Mouse (Mus musculus): ENCODE results near the gene Tmem190.
"Not testable (repeated sequence)": the region's sequence is repeated elsewhere in the genome, so short reads cannot be mapped to it uniquely, and the experiment has no call there.

Gene Tmem190

GRCm38 (mm10) chr7:4813105-4813791 is 30.5 kb downstream of the Tmem190 start:
- no peak for DNase-seq (ENCODE audit: low read depth)

- DNase-seq (ENCODE audit: low read depth), result no peak
Measured at GRCm38 (mm10) chr7:4816559-4816958, 33.8 kb downstream of the Tmem190 start.

DNA sequence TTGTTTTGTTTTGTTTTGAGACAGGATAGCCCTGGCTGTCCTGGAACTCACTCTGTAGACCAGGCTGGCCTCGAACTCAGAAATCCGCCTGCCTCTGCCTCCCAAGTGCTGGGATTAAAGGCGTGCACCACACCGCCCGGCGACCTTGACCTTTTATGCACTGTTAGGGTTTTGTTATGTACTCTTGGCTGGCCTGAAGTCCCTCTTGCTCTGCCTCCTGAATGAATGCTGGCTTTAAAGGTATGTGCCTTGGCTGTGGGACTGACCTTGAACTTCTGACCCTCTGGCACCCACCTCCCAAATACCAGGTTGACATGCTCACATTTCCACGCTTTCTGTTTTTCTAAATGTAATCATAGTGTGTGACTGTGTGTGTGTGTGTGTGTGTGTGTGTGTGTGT is 38.2 kb downstream of the Tmem190 start:
- DNase-seq (ENCODE audit: low read depth), result not testable (repeated sequence)

DNA sequence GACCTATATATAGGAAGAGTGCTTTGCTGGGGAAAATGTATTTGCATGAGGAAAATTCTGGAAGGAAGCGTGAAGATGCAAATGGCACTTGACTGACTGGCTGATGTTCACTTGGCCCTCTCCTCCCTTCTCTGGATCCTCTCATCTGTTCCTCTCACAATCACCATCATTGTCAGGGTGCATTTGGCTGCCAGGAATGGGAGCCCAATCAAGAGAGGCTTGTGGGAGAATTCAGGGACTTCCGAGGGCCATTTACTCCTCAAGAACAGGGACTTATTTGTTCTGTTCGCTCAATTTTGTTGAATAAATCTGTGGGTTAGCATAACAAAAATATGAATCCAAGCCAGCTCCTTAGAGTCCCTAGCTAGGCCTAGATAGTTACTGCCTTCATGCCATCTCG is 39.0 kb downstream of the Tmem190 start:
- no peak for DNase-seq (ENCODE audit: low read depth)

DNA sequence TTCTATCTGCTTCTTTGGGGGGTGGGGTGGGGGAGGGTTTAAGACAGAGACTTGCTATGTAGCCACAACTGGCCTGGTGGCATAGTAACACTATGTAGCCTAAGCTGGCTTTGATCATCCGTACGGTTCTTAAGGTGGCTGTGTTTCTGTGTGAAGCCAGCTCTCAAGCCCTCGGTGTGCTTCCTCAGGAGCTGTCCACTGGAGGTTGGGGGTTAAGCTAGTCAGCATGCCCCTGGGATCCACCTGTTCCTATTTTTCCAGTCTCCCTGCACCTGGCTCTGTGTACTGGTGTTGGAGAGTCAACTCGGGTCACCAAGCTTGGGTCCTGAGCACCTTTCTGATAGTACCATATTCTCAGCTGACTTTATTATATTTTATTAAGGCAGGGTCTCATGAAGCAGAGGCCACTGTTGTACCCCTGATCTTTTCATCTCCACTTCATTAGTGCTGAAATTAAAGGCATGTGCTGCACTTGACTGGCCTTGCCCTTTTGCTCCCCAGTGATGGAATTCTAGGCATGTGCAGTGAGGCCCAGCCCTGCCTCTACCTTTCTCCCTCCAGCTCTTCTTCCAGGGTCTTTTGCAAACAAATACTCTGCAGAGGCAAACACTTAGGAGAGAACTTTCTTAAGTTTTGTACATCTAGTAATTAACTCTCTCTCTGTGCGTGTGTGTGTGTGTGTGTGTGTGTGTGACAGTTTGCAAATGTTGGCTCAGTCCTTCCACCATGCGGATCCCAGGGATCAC is 39.6 kb downstream of the Tmem190 start:
- no peak for DNase-seq (ENCODE audit: low read depth)

DNA sequence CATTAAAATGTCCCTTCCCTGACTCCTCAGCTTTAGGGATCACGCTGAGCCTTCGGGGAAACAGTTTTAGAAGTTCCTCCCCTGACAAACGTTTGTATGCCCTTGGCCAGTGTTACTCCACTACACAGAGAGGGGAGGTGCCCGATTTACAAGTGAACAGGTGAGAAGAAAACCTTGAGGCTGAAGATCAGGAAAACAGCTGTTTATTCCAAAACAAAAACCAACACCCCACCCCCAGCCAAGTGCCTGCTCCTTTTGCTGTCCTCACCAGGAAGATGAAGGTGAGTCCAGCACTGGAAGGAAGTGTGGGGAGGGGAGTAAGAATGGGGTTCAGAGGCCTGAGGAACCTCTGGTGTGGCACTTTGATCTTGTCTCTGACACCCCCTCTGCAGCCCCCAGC is 42.6 kb downstream of the Tmem190 start:
- no peak for DNase-seq (ENCODE audit: low read depth)

DNA sequence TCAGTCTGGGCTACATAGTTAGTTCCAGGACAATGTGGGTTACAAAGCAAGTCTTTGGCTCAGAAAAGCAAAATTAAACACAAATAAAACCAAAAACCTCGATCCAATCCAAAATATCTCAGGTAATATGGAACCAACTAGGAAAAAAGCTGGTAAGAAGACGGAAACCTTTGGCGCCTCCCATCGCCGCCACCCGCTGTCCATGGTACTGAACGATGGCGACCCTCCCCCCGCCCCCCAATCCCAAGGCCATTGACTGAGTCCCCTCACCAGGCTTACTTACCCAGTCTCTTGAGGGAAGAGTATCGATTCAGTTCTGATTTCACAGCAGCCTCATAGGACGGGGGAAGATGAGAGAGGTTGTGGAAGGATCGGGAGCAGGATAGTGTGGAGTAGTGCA is 47.7 kb downstream of the Tmem190 start:
- no peak for DNase-seq (ENCODE audit: low read depth)

Measured in c-Kit-positive CD71-negative TER-119-negative erythroid progenitor cells, embryonic 14.5 days (primary cell).